Mouse (Mus musculus) ES-Bruce4 (cell line): ENCODE measurements around the gene Gm21518. TPM values are rescaled to one million over a fixed set of nuclear protein-coding genes. Genes with fewer than 3 reads are reported as not detected.
"Not testable (repeated sequence)": the region's sequence is repeated elsewhere in the genome, so short reads cannot be mapped to it uniquely, and the experiment has no call there.

Experiments used
- H3K27ac ChIP-seq: 2 replicates; pipeline ENCODE4 v1.5.1; 2012; ENCODE audit warnings: low read length, inconsistent platforms; ENCODE audit not compliant: insufficient read depth
- H3K27me3 ChIP-seq: 2 replicates; pipeline ENCODE4 v1.6.1; 2012; ENCODE audit warnings: mild to moderate bottlenecking, low read length, inconsistent platforms; ENCODE audit not compliant: control insufficient read depth, poor library complexity, insufficient read depth, severe bottlenecking
- H3K36me3 ChIP-seq: 2 replicates; pipeline ENCODE4 v1.6.1; 2012; ENCODE audit warnings: inconsistent platforms, mild to moderate bottlenecking, low read length, moderate library complexity; ENCODE audit not compliant: control insufficient read depth, poor library complexity, insufficient read depth, severe bottlenecking
- H3K4me1 ChIP-seq: one replicate; pipeline ENCODE4 v1.8.1; 2011; ENCODE audit warnings: low read length; ENCODE audit not compliant: control insufficient read depth, insufficient read depth
- H3K4me3 ChIP-seq: 2 replicates; pipeline ENCODE4 v1.5.1; 2011; ENCODE audit warnings: low read depth, mild to moderate bottlenecking, low read length
- H3K9ac ChIP-seq: 2 replicates; pipeline ENCODE4 v1.6.1; 2012; ENCODE audit warnings: low read depth, mild to moderate bottlenecking, inconsistent platforms; ENCODE audit not compliant: poor library complexity, severe bottlenecking
- H3K9me3 ChIP-seq: replicated peaks from 2 replicates; pipeline ENCODE4 v1.6.1; 2012; ENCODE audit warnings: mild to moderate bottlenecking, low read length, inconsistent platforms; ENCODE audit not compliant: control insufficient read depth, poor library complexity, insufficient read depth, severe bottlenecking
- polyA plus RNA-seq: library from polyadenylated mRNA; stranded (reverse); fragments of >200 nt; gene quantifications from 2 replicates; pipeline ENCODE4 v1.2.4, GENCODE M21; 2011; ENCODE audit warnings: low read depth; ENCODE audit not compliant: missing spikeins, insufficient read depth, insufficient read length

The Gm21518 gene
- not detected in 2 replicates for polyA plus RNA-seq

- H3K4me1 ChIP-seq, H3K27me3 ChIP-seq, H3K36me3 ChIP-seq, H3K9me3 ChIP-seq, H3K9ac ChIP-seq, H3K4me3 ChIP-seq, H3K27ac ChIP-seq: not testable (repeated sequence)
These were observed at the start of gene Gm21518 for GRCm38 (mm10) chrY:62190566-62190965. TSS of gene Gm21518 (plus strand) at chrY:62190866.
